Mouse (Mus musculus): Measurements from ENCODE around the gene Rxra.
A peak's percentile ranks its signal among the peaks of the same experiment; 100 is the strongest.

Rxra gene

DNA sequence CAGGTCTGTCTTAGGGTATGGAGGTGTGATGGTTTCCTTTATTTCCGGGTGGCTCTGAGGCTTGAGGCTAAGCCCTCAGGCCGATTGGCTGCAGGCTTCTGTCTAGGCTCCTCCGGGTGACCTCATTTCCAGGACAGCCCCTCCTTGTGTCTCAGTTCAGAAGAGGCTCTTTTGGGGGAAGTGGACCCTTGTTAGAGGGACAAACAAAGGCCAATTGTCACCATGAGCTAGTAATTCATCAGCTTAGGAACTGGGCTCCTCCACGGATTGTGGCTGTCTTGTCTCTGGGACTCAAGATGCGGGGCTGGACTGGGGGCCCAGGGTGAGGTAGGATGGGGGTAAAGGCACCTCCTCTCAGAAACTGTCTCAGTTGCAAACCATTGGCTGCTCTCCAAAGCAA lies 5.5 kb upstream of the Rxra start:
- no peak for DNase-seq (ENCODE audit: low read depth)

DNA sequence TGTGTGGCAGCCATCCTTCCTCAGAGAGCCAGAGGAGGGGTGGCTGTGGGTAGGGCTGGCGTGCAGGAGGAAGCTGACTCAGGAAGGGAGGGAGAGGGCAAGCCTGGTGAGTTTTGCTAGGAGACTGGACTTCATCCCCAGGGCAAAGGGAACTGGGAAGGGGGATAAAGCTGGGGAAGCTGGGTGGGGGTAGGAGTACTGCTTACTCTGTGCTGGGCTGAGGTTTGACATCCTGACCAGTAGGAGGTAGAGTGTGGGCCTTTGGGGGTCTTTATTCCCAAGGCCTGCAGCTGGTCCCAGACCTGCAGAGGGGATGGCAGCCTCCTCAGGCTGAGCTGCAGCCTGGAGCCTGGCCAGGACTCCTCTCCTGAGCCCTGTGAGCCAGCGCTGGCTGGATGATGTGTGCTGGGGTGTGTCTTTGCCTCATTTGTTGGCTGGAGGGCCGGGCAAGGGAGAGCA lies 4.6 kb upstream of the Rxra start:
- no peak for DNase-seq (ENCODE audit: low read depth)

DNA sequence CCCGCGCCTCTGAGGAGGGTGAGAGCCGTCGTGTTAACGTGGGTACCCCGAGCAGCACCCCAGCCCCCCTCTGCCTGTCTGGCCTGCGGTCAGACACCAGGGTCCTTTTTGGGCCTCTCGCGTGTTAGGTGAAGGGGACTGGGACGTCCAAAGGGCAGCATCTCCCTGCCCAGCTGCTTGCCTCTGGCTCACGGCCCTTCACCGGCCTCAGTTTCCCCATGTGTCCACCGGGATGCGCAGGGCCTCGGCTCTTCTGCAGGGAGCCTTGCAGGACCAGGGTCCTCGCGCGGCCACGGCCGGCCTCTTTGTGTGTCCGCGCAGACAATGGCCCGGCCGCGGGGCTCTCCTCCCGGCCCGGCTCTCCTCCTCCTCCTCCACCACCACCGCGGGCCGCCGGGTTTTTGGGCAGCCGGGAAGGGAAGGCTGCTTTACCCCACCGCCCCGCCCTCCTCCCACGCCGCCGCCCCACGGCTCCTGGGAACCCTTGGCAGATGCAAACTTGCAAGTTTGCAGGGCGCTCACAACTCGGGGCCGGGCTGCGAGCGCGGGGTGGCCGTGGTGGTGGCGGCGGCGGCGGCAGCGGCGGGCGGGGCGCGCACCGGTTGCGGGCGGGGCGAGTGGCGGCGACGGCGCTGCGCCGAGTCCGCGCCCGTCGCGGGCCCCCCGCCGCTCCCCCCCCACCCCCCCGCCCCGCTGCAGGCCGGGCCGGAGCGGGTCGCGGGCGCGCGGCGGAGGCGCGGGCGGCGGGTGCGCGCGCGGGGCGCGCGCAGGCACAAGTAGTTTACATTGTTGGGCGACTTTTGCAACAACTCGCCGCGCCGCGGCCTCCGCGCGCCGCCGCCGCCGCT lies 462 bp downstream of the Rxra start:
- DNase-seq (ENCODE audit: low read depth), result peak; percentile 56

DNA sequence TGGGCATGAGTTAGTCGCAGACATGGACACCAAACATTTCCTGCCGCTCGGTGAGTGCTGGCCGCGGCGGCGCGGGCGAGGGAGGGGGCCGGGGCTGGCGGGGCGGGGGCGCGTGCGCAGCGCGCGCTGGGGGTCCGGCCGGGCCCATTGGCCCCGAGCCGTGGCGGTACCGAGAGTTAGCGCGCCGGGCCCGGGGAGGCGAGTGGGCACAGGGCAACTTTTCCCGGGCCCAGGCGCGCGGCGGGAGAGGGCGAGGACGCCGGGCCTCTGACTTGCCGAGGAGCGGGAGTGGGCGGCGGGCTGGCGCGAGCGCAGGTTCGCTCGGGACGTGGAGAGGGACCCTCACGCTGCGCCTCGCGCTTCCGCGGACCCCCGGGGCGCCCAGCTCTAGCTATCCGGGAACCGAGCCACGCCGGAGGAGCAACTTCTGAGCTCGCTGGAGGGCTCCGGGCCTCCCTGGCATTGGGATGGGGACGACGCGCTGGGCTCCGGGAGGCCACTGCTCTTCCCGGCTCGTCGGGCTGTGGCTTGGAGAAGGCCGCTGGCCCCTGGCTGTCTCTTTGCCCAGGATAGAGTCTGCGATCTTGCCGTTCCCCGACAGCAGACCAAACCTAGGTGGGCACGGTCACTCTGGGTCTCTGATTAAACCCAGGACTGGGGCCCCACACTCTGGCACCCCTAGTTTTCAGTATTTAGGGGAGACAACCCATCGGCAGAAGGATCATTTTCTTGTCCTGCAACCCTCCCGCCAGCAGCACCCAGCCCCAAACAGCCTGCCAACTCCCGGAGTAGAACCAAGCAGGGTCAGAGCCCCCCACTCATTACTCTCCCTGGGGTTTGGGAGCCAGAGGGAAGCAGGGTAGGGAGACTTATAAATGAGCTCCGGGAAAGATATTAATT lies 1.4 kb downstream of the Rxra start:
- DNase-seq (ENCODE audit: low read depth), result peak; percentile 43

DNA sequence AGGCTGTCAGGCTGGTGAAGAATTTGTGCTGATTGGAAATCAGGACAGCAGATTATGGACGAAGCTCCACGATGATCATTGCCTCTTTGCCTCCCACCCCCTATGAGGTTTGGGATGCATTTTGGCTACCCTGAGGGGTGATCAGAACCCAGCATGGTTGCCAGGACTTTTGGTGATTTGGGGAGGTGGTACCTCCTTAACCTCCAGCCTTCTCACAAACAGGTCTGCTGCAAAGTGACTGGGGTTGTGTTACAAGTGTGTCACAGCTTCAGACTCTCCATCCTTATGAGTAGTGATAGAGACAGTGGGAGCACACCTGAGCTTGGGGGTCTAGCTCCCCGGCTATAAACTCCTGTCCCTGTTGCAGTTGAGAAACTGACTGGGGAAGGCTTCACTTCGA lies 2.1 kb downstream of the Rxra start:
- DNase-seq (ENCODE audit: low read depth), result peak; percentile 23

DNA sequence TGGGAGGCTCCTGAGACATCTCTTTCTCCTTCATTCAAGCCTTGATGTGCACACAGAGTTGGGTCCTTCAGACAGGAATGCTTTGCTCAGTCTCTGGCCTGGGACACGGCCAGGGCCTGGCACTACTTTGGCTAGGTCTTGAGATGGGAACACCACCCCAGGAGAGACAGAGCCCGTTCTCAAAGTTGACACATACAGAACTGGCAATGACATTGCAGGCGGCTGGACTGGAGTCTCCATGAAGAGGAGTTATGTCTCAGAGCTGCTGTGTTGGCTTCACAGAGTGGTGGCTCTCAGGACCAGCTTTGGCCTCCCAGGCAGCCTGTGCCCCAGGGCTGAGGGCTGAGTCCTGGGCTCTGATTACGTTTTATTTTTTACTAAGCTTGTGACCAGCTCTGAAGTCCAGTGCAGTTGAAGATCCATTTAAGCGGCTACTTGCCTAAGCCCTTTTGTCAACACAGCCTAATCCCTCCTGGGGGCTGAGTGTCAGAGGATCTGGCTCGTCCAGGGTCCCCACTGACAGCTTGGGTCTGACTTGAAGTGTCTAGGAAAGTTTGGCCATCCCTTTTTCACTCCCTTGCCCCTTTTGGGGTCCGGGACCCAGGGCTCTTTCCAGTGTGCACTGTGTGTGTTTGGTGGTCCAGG lies 2.7 kb downstream of the Rxra start:
- DNase-seq (ENCODE audit: low read depth), result no peak

DNA sequence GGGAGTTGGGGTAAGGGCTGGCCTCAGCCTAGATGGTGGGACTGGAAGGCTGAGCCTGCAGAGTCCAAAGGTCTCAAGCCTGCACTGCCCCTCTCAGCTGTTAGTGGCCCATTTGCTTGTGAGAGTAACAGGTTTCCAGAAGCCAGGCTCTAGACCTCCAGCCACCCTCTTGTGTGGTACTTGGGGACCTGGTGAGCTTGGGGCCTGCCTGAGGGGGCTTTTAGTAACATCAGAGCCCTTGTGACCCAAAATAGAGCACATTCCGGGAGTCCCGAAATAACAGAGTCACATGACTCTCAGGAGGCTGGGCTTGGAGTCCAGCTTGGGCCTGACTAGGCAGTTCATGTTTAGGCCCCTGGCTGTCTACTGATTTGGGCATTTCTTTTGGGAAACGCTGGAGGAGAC lies 3.4 kb downstream of the Rxra start:
- DNase-seq (ENCODE audit: low read depth), result no peak

DNA sequence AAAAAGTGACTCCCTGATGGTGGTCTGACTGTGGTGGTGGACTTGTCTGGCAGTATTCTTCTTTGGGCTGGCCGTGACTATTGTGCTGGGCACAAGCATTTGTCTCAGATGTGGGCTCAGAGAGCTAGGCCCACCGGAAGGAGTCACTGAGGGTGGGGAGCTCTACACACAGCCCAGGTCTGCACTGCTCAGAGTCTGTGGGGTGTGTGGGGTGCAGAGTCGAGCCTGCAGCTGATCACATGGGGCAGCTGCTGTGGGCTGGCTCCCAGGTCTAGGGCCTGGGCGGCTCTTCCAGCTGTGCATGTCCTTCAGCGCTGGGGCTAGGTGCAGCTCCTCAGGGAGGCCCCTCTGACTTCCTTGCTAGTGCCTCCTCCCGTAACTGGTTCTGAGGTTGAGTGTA lies 3.8 kb downstream of the Rxra start:
- DNase-seq (ENCODE audit: low read depth), result no peak

DNA sequence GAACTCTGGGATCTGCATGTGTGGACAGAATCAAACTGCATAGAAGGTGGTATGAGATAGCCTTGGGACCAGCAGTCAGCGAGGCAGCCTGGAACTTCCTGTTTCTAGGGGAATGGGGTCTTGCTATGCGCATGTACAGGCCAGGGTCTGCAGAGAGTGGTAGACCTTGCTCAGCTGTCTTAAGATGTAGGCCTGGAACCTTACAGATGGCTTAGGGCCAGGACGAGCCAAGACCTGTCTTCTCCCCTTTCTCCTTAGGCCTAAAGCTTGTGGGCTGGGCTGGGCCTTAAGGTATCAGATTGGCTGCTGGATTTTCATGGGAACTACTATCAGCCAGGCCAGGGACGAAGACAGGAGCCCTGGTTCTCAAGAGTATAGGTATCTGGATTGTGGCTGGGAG lies 4.4 kb downstream of the Rxra start:
- no peak for DNase-seq (ENCODE audit: low read depth)

DNA sequence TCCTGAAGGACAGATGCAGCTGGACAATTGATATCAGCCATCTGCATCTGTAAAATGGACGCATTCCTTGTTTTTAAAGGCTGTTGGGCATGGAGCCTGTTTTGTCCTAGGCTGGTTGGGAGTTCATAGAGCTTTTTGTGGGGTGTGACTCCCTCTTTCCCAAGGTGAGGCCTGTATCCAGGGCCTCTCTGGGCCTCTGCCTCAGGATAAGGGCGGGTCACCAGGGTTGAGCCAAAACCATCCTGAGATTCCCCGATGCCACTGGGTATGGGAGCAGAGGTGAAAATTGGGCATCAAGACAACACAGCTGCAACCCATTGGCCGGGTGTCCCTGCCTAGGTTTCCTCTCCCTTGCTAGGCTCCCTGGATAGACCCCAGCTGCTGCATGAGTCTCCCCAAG lies 5.2 kb downstream of the Rxra start:
- no peak for DNase-seq (ENCODE audit: low read depth)

DNA sequence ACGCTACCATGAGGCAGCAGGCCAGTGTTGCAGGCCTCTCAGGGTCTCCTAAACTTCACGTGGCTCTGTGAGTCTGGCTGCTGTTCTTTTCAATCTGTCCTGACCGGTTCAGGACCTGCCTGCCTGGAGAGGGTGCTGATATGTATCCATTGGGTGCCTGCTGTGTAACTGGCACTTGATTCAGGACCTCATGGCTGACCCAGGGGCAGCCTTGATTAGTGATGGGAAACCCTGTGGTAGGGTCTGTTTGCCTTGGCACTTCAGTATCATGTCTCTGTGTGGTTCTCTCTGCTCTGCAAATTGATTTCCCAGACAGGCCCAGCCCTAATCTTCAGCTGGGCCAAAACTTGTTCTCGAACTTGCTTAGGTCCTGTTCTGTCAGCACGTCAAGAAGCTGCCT lies 5.9 kb downstream of the Rxra start:
- DNase-seq (ENCODE audit: low read depth), result no peak

DNA sequence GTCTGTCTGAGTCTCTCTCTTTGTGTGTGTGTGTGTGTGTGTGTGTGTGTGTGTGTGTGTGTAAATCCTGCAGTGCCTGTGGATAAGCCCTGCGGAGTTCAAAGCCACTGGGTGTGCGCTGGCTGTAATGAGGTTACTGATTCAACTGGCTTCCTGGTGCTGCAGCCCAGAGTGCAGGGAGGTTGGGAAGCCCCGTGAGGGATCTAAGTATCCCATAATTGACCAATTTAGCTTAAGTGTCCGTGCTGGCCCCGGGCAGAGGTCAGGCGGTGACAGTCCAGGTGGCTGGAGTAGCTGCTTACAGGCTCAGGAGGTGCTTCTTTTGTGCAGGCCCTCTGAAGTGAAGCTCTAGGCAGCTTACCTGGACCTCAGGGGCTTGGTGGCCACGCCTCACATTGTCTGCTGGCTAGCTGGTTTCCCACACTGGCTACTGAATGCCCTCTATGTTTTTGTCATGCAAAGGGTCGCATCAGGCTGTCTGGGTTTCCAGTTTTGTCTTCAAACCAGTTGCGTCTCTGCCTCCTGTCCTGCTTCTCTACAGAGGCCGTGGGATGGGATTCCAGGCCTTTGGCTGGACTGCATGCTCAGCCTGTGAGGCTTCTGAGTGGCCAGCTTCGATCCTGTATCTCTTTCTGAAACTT lies 7.9 kb downstream of the Rxra start:
- DNase-seq (ENCODE audit: low read depth), result no peak

DNA sequence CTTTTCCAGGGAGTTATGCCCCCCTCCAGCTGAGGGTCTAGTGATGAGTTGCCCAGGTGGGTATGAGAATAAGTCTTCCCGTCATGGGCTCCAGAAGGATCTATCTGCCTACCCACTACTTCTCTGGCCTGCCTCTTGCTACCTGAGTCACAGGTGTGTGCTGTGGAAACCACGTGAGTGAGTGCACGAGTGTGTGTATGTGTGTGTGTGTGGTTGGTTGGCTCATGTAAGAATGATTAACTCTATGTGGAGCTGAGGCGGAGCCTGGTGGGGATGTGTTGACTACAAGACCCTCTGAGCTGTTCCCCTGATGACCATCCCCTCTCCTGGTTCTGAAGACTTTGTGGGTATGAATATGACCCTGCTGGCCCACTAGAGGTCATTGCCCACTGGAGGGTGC lies 9.7 kb downstream of the Rxra start:
- no peak for DNase-seq (ENCODE audit: low read depth)

DNA sequence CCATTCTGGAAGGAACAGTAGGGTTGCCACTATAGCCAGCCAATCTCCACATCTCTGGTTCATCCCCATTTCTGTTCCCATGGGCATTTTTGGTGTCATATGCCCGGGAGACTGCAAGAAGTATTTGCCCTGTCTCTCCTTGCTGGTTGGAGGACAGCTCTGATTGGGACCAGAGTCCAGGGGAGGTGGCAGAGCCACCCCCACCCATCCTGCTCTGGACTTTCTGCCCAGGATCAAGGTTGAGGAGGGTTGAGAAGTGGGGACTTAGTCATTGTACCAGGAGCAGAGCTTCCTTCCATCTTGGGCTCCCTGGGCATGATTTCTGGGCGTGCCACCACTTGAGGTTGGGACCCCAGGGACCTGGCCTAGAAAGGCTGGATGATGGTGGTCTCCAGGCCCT lies 10.1 kb downstream of the Rxra start:
- DNase-seq (ENCODE audit: low read depth), result no peak

DNA sequence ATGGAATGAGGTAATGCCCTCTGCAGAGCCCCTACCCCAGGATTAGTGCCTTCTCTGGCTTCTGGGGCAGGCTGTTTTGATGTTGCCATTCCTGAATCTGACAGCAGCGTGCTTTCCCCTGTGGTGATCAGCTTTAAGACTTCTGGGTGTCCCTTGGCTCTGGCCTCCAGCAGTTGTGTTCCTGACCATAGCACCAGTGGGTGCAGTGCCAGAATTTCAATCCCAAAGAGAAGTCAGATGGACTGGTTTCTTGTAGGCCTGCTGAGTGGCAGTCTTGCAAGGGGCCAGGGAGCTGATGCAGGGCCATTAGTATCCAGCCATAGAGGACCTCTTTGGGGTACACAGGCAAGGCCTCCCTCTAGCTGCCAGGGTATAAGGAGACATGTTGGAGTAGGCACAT lies 10.8 kb downstream of the Rxra start:
- no peak for DNase-seq (ENCODE audit: low read depth)

DNA sequence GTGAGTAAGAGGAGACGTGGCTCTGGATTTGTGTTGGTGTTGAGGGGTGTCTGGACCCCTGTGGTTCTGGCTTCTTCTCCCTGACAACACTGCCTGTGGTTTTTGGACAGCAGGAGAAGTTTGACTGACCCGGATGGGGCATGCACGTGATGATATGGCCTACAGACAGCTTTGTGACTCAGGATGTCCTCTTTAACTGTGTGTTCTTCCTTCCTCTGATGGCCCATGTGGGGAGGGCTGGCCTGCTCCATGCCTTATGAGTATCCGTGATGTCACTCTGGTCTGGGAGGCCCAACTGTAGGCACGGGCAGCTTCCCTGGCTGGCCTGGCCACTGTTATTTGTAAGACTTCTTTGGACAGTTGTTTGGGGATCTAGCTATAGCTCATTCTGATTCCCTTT lies 11.7 kb downstream of the Rxra start:
- DNase-seq (ENCODE audit: low read depth), result no peak

DNA sequence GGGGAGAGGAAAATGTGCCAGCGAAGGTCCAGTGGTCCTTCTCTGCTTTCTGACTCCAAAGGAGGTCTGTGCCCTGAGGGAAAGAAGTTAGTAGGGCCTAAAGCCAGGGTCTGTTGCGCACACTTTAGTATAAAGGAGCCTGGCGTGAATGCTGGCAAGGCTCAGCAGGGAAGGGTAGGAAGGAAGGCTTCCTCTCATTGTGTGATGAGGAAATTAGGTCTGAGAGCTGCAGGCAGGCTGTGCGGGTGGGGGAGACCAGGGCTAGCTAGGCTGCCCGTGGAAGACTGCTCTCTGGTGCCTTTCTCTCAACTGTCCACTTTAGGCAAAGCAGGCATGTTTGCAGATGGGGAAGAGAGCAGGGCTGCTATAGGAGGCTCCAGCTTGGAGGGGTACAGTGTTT lies 14.5 kb downstream of the Rxra start:
- DNase-seq (ENCODE audit: low read depth), result no peak

DNA sequence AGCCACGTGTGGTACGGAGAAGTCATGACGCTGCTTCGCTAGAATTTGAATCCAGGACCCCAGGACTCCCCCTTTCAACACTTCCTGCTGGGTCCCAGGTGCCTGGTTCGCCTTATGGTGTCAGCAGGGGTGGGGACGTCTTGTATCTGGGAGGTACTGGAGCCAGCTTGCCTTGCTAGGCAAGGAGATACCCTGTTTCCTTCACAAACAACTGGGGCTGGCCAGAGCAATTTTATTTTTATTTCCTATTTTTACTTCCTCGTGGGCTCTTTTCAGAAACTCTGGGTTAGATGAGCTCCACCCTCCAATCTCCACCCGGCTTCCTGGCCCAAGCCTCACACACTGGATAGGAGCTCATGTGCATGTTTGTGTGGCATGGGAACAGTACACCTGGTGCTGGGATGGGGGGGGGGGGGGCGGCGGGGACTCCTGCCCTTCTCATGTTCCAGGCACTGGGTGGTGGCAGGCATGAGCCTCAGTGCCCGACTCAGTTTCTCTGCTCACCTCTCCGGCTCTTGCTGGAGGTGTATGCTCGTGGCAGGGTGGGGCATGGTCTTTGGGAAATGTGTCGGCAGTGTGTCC lies 15.0 kb downstream of the Rxra start:
- no peak for DNase-seq (ENCODE audit: low read depth)

DNA sequence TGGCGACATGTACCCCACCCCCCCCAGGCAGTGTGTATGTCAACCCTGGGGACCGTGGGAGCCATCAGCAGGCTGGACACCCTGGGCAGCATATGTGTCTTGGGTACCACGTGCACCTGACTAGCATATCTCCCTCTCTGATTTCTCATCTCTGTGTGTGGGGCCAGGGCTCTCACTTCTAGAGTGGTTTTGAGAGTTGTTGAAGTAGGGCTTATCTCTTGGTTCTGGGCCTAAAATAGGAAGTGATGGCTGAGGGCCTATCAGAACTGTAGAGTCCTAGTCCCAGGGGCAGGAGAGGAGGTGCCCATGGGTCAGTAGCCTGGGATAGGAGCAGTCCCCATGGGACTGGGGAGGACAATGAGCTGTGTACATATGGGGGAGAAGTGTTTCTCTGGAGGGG lies 16.4 kb downstream of the Rxra start:
- DNase-seq (ENCODE audit: low read depth), result peak; percentile 19

DNA sequence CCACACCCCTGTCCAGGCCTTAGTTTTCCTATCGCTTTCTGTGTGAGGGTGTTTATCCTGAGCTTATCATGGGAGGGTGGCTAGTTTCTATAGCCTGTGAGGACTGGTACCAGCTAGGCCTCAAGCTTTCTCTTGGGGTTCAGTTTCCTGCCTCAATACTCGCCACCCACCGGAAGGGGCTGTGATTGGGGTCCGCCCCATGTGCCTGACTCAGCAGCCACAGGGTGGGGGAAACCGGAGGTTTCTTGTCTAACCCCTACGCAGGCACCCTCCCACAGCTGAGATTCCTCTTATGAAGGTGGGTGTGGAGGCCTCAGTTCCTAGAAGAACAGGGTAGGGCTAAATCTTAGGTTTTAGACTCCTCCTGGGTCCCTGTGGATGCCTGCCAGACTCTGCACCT lies 17.4 kb downstream of the Rxra start:
- DNase-seq (ENCODE audit: low read depth), result peak; percentile 60

DNA sequence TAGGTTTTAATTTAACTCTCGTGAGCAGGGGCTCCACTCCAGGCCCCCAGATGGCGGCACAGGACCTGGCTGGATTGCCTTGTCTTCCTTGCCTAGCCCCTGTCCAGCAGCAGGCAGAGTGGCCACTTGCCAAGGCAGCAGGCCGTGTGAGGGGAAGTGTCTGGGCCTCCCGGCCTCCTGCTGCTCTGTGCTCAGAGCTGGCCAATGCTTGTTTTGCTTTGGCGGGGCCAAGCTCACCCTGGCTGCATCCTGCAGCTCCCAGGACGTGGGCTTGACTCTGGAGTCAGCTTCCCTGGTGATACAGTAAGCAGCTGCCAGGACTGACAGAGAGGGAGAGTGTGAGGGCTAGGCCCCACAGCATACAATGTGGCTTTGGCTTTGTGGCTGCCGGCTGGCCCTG lies 23.3 kb downstream of the Rxra start:
- DNase-seq (ENCODE audit: low read depth), result no peak

DNA sequence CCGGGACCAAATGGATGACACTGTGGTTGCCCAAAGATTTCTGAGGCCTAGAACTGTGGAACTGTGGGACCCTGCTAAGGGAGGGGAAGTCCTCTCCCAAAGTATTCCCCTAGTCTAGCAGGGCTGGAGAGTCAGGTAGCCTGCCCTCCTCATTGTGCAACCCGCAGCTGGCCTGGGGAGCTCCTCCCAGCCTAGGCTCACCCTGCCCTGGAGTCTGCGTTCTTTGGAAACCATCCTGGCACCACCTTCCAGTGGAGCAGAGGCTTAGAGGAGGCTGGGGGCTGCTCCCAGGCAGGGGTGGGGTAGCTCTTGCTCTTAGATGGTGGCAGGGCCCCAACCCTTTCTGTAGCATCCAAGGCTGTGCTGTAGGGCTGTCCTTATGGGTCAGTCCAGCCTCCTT lies 26.0 kb downstream of the Rxra start:
- DNase-seq (ENCODE audit: low read depth), result no peak
